Mouse (Mus musculus): ENCODE data around the gene Kmt2c. TPM values are rescaled to one million over a fixed set of nuclear protein-coding genes. Genes with fewer than 3 reads are reported as not detected.
A peak's percentile ranks its signal among the peaks of the same experiment; 100 is the strongest.
"Not testable (repeated sequence)": the region's sequence is repeated elsewhere in the genome, so short reads cannot be mapped to it uniquely, and the experiment has no call there.

Gene Kmt2c
- polyA plus RNA-seq, 1 experiment from 2014 or later: 26.5 TPM

DNA sequence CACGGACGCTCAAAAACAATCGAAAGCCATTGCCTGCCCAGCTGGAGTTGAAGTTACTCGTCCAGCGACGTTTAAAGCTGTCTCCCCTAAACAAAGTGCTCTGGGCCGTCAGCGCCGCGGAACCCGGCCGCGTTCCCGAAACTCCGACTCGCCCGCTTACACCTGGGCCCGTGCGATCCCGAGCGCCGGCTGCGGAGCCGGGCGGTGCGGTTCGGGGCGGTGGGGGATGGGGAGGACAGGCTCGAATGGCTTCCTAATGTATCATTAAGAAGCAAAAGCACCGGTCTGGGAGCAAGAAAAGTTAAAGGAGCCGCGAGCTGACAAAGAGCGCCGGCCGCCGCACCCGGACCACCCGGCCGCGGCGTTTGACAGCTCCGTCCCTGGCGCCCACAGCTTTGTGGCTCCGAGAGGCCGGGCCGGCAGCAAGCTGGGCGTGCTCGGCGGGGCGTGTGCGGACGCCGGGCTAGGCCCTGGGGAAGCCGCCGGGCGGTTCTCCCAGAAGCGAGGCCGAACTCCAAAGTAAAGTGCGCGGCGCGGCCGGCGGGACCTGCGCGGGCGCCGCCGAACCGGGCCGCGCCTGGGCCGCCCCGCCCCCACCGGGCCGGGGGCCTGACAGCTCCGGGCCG, 750 bp downstream of the Kmt2c start:
- no peaks in the 10 kb centered on the region for H3K27me3 ChIP-seq (replicated peaks; ENCODE audit: control insufficient read depth, insufficient read depth, low read length)
- under 1% methylated on average over 70 of the region's 78 CpGs for WGBS

GRCm38 (mm10) chr5:25497369-25497719, 1.2 kb downstream of the Kmt2c start:
- H3K4me3 ChIP-seq (replicated peaks; ENCODE audit: low read length): peak overlapping the region; percentile 88
- H3K9ac ChIP-seq (replicated peaks; ENCODE audit: low read depth, low read length): peak overlapping the region; percentile 98
- H3K9me3 ChIP-seq (ENCODE audit: control insufficient read depth, low read length): no peaks in the 10 kb centered on the region
- peak overlapping the region; percentile 90 for H3K4me2 ChIP-seq (ENCODE audit: low read length)
- no peaks in the 10 kb centered on the region for H3K27me3 ChIP-seq (replicated peaks; ENCODE audit: control insufficient read depth, insufficient read depth, low read length)
- WGBS: under 1% methylated on average over 10 of the region's 10 CpGs
- no peak for ATAC-seq
- H3K36me3 ChIP-seq (ENCODE audit: control insufficient read depth, insufficient read depth): no peaks in the 10 kb centered on the region
- H3K4me1 ChIP-seq (replicated peaks; ENCODE audit: control insufficient read depth, insufficient read depth, low read length): peaks cover 19% of the 10 kb centered on the region
- H3K27ac ChIP-seq (ENCODE audit: low read length): peak overlapping the region; percentile 100

More for the DNA sequence above, 750 bp downstream of the Kmt2c start:
- Histone ChIP-seq H3K9me3 (ENCODE audit: control insufficient read depth, low read length) (no peaks in the 10 kb centered on the region), H3K4me1 (replicated peaks; ENCODE audit: control insufficient read depth, insufficient read depth, low read length) (peaks cover 19% of the 10 kb centered on the region), H3K36me3 (ENCODE audit: control insufficient read depth, insufficient read depth) (no peaks in the 10 kb centered on the region), H3K4me3 (replicated peaks; ENCODE audit: low read length) (peak overlapping the region; percentile 88), H3K4me2 (ENCODE audit: low read length) (peak overlapping the region; percentile 90), H3K9ac (replicated peaks; ENCODE audit: low read depth, low read length) (peak overlapping the region; percentile 98), H3K27ac (ENCODE audit: low read length) (peak overlapping the region; percentile 100)
- peak; percentile 4 for ATAC-seq

DNA sequence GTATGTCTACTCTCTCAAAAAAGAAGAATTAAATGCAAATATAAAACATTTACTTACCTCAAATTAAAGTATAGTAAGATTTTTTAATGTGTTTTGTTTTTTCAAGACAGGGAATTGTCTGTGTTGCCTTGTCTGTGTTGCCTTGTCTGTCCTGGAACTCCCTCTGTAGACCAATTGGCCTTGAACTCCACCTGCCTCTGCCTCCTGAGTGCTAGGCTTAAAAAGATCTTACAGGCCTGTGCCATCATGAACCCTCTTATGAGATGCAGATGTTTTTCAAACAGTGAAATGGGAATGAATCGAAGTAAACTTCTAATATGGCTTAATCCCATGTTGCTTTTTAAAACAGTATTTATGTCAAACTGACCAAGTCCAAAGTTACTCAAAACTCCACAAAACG, 1.9 kb downstream of the Kmt2c start:
- no peak for ATAC-seq
- peak overlapping the region; percentile 90 for H3K4me2 ChIP-seq (ENCODE audit: low read length)
- H3K27me3 ChIP-seq (replicated peaks; ENCODE audit: control insufficient read depth, insufficient read depth, low read length): no peaks in the 10 kb centered on the region
- no peaks in the 10 kb centered on the region for H3K36me3 ChIP-seq (ENCODE audit: control insufficient read depth, insufficient read depth)
- H3K9me3 ChIP-seq (ENCODE audit: control insufficient read depth, low read length): no peaks in the 10 kb centered on the region
- H3K4me1 ChIP-seq (replicated peaks; ENCODE audit: control insufficient read depth, insufficient read depth, low read length): peaks cover 19% of the 10 kb centered on the region
- no peak overlapping the region; the same call in 1 of the 2 replicates for H3K9ac ChIP-seq (replicated peaks; ENCODE audit: low read depth, low read length)
- WGBS: 37% methylated on average over 2 of the region's 2 CpGs
- H3K27ac ChIP-seq (ENCODE audit: low read length): no peak overlapping the region
- peak overlapping the region; percentile 88 for H3K4me3 ChIP-seq (replicated peaks; ENCODE audit: low read length)

DNA sequence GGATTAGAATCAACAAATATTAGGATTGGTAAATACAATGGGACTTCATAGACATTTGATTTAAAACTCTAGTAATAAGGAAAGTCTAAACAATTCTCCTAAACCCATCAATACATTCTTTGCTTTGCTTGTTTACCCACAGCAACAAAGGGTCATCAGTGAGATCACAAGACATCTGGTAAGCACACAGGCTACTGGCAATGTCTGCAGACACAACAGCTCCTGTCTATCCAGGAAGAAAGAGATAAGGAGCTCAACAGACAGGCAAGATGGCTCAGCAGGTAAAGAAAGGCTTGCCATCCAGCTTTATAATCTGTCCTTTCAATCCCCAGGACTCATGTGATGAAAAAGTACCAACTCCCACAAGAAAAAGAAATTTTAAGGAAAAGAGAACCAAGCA, 19.7 kb downstream of the Kmt2c start:
- no peak overlapping the region for H3K9ac ChIP-seq (replicated peaks; ENCODE audit: low read depth, low read length)
- H3K9me3 ChIP-seq (ENCODE audit: control insufficient read depth, low read length): no peaks in the 10 kb centered on the region
- H3K27me3 ChIP-seq (replicated peaks; ENCODE audit: control insufficient read depth, insufficient read depth, low read length): no peaks in the 10 kb centered on the region
- H3K36me3 ChIP-seq (ENCODE audit: control insufficient read depth, insufficient read depth): no peaks in the 10 kb centered on the region
- no peak overlapping the region for H3K4me2 ChIP-seq (ENCODE audit: low read length)
- no peak for ATAC-seq
- H3K27ac ChIP-seq (ENCODE audit: low read length): no peak overlapping the region
- no peak overlapping the region for H3K4me3 ChIP-seq (replicated peaks; ENCODE audit: low read length)
- H3K4me1 ChIP-seq (replicated peaks; ENCODE audit: control insufficient read depth, insufficient read depth, low read length): no peaks in the 10 kb centered on the region

- WGBS: 84% methylated on average over 2 of the region's 2 CpGs
- Histone ChIP-seq H3K9ac (replicated peaks; ENCODE audit: low read depth, low read length) (no peak overlapping the region), H3K36me3 (ENCODE audit: control insufficient read depth, insufficient read depth) (no peaks in the 10 kb centered on the region), H3K4me3 (replicated peaks; ENCODE audit: low read length) (no peak overlapping the region), H3K27ac (ENCODE audit: low read length) (no peak overlapping the region), H3K27me3 (replicated peaks; ENCODE audit: control insufficient read depth, insufficient read depth, low read length) (no peaks in the 10 kb centered on the region), H3K4me2 (ENCODE audit: low read length) (no peak overlapping the region), H3K9me3 (ENCODE audit: control insufficient read depth, low read length) (no peaks in the 10 kb centered on the region), H3K4me1 (replicated peaks; ENCODE audit: control insufficient read depth, insufficient read depth, low read length) (peaks cover 7% of the 10 kb centered on the region; the same call in 1 of the 2 replicates)
- ATAC-seq: no peak
Measured at GRCm38 (mm10) chr5:25475789-25476188, 22.8 kb downstream of the Kmt2c start.

DNA sequence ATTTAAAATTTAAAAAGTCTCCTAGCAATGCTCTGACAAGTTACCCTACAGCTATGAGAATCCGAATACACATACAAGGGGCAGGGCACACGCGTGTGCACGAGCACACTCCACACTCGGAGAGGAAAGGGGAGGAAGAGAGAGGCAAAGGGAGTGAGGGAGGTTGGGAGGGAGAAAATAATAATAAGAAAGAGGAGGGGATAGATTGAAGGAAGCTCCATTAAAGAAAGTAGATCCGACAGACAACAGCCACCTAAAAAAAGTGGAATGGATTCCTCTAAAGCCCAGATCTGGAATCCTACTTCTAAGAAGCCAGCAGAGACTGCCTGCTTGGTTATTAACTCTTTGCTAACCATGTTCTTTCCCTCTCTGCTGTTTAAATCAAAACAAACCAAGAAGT, 26.5 kb downstream of the Kmt2c start:
- Histone ChIP-seq H3K4me3 (replicated peaks; ENCODE audit: low read length) (peak overlapping the region; percentile 39), H3K27ac (ENCODE audit: low read length) (0 out of 2 replicates have a peak overlapping the region, but pooled peaks have one; percentile 16), H3K4me1 (replicated peaks; ENCODE audit: control insufficient read depth, insufficient read depth, low read length) (peaks cover 7% of the 10 kb centered on the region; the same call in 1 of the 2 replicates), H3K27me3 (replicated peaks; ENCODE audit: control insufficient read depth, insufficient read depth, low read length) (no peaks in the 10 kb centered on the region), H3K9me3 (ENCODE audit: control insufficient read depth, low read length) (no peaks in the 10 kb centered on the region), H3K36me3 (ENCODE audit: control insufficient read depth, insufficient read depth) (no peaks in the 10 kb centered on the region), H3K4me2 (ENCODE audit: low read length) (peak overlapping the region; percentile 45), H3K9ac (replicated peaks; ENCODE audit: low read depth, low read length) (peak overlapping the region; percentile 24; the same call in 1 of the 2 replicates)
- 1% methylated on average over 6 of the region's 6 CpGs for WGBS
- peak; percentile 87 for ATAC-seq

DNA sequence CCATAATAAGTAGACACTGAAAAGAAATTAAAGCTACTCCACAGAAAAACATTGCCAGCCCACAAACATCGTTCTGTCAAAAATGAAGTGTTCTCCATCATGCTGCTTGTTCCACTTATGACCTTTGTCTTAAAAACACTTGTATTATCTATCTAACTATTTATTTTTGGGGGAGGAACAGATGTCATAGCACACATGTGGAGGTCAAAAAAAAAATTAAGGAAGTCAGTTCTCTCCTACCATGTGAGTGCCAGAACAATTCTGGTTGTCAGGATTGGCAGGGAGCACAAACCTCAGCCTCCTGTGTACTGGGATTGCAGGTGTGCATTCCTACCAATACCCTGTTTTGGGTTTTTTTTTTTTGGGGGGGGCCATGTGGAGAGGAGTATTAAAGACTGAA, 36.6 kb downstream of the Kmt2c start:
- Histone ChIP-seq H3K4me1 (replicated peaks; ENCODE audit: control insufficient read depth, insufficient read depth, low read length) (no peaks in the 10 kb centered on the region), H3K4me3 (replicated peaks; ENCODE audit: low read length) (no peak overlapping the region), H3K36me3 (ENCODE audit: control insufficient read depth, insufficient read depth) (no peaks in the 10 kb centered on the region), H3K4me2 (ENCODE audit: low read length) (no peak overlapping the region), H3K9me3 (ENCODE audit: control insufficient read depth, low read length) (no peaks in the 10 kb centered on the region), H3K9ac (replicated peaks; ENCODE audit: low read depth, low read length) (no peak overlapping the region), H3K27me3 (replicated peaks; ENCODE audit: control insufficient read depth, insufficient read depth, low read length) (no peaks in the 10 kb centered on the region), H3K27ac (ENCODE audit: low read length) (no peak overlapping the region)
- no peak for ATAC-seq
- WGBS: 84% methylated on average over 1 of the region's 1 CpGs

GRCm38 (mm10) chr5:25455432-25455831, 43.2 kb downstream of the Kmt2c start:
- H3K4me2 ChIP-seq (ENCODE audit: low read length); H3K9ac ChIP-seq (replicated peaks; ENCODE audit: low read depth, low read length); H3K27ac ChIP-seq (ENCODE audit: low read length); H3K27me3 ChIP-seq (replicated peaks; ENCODE audit: control insufficient read depth, insufficient read depth, low read length); H3K9me3 ChIP-seq (ENCODE audit: control insufficient read depth, low read length); H3K4me3 ChIP-seq (replicated peaks; ENCODE audit: low read length); H3K36me3 ChIP-seq (ENCODE audit: control insufficient read depth, insufficient read depth); ATAC-seq; H3K4me1 ChIP-seq (replicated peaks; ENCODE audit: control insufficient read depth, insufficient read depth, low read length): not testable (repeated sequence)

- H3K4me3 ChIP-seq (replicated peaks; ENCODE audit: low read length): no peak overlapping the region
- no peak for ATAC-seq
- H3K27me3 ChIP-seq (replicated peaks; ENCODE audit: control insufficient read depth, insufficient read depth, low read length): no peaks in the 10 kb centered on the region
- WGBS: 83% methylated on average over 2 of the region's 2 CpGs
- no peak overlapping the region for H3K9ac ChIP-seq (replicated peaks; ENCODE audit: low read depth, low read length)
- H3K27ac ChIP-seq (ENCODE audit: low read length): no peak overlapping the region
- H3K4me1 ChIP-seq (replicated peaks; ENCODE audit: control insufficient read depth, insufficient read depth, low read length): no peaks in the 10 kb centered on the region
- no peak overlapping the region for H3K4me2 ChIP-seq (ENCODE audit: low read length)
- no peaks in the 10 kb centered on the region for H3K36me3 ChIP-seq (ENCODE audit: control insufficient read depth, insufficient read depth)
- H3K9me3 ChIP-seq (ENCODE audit: control insufficient read depth, low read length): no peaks in the 10 kb centered on the region
Measured at GRCm38 (mm10) chr5:25452691-25453090, 45.9 kb downstream of the Kmt2c start.

DNA sequence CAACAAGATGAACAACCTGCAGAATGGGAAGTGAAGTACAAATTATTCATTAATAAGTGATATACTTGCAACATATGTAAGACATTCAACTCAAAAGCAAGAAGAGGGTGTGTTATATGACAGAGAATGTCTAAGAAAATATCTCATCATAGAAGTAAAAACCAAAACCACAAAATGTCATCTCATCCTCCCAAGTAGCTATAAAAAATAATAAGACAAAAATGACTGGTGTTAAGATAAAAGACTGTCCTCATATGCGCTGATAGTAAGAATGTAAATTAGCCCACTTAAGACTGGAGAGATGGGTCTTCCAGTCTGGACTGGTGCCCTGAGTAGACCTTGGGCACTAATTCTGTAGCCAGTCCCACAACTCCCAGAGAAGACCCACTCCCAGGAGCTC, 61.1 kb downstream of the Kmt2c start:
- no peaks in the 10 kb centered on the region for H3K4me1 ChIP-seq (replicated peaks; ENCODE audit: control insufficient read depth, insufficient read depth, low read length)
- ATAC-seq: no peak
- 93% methylated on average over 1 of the region's 1 CpGs for WGBS
- no peak overlapping the region for H3K27ac ChIP-seq (ENCODE audit: low read length)
- H3K9ac ChIP-seq (replicated peaks; ENCODE audit: low read depth, low read length): no peak overlapping the region
- H3K9me3 ChIP-seq (ENCODE audit: control insufficient read depth, low read length): no peaks in the 10 kb centered on the region
- H3K27me3 ChIP-seq (replicated peaks; ENCODE audit: control insufficient read depth, insufficient read depth, low read length): no peaks in the 10 kb centered on the region
- H3K36me3 ChIP-seq (ENCODE audit: control insufficient read depth, insufficient read depth): no peaks in the 10 kb centered on the region
- no peak overlapping the region for H3K4me2 ChIP-seq (ENCODE audit: low read length)
- H3K4me3 ChIP-seq (replicated peaks; ENCODE audit: low read length): no peak overlapping the region

Data from forebrain, embryonic 16.5 days (tissue).